Mouse (Mus musculus): ENCODE data around the gene Il17rb. TPM values are rescaled to one million over a fixed set of nuclear protein-coding genes. Genes with fewer than 3 reads are reported as not detected.

Gene Il17rb
- polyA plus RNA-seq, 1 experiment = not detected

DNA sequence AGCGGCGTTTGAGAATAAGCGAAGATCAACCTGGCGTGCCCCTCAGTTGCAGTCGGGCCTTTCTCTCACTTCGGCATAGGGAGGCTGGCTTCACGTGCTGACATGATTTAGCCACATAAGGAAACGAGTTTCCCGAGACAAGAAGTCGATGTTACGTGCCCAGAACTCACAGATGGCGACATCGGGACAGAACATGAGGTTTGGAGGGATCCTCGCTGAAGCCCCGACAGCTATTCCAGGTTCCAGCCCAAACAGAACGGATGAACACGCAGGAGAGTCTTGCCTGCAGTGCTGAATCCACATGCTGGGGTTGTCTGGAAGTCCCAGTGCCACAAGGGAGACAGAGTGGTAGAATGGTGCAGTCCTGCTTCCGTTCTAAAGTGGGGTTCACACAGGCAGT lies 29.7 kb upstream of the Il17rb start:
- no peaks in the 10 kb centered on the region for H3K36me3 ChIP-seq (ENCODE audit: control insufficient read depth, insufficient read depth, low read length, poor library complexity, severe bottlenecking)
- TF ChIP-seq EP300 (IDR thresholded peaks at IDR 0.05; ENCODE audit: insufficient read depth, low read depth, low read length) = no peak
- no peak for TF ChIP-seq CTCF (IDR thresholded peaks at IDR 0.05; ENCODE audit: low read depth, low read length)
- TF ChIP-seq POLR2A (IDR thresholded peaks at IDR 0.05; ENCODE audit: insufficient read depth, low read length) = no peak
- H3K4me1 ChIP-seq (ENCODE audit: control insufficient read depth, insufficient read depth, low read length) = no peaks in the 10 kb centered on the region
- H3K27ac ChIP-seq (ENCODE audit: insufficient read depth, low read length) = no peak overlapping the region
- no peaks in the 10 kb centered on the region for H3K9me3 ChIP-seq (replicated peaks; ENCODE audit: control insufficient read depth, insufficient read depth, low read length, poor library complexity, severe bottlenecking)
- H3K4me3 ChIP-seq (ENCODE audit: low read depth, low read length) = no peak overlapping the region
- H3K9ac ChIP-seq (ENCODE audit: low read depth, poor library complexity, severe bottlenecking) = no peak overlapping the region
- no peaks in the 10 kb centered on the region for H3K27me3 ChIP-seq (ENCODE audit: control insufficient read depth, insufficient read depth, low read length, poor library complexity, severe bottlenecking)

DNA sequence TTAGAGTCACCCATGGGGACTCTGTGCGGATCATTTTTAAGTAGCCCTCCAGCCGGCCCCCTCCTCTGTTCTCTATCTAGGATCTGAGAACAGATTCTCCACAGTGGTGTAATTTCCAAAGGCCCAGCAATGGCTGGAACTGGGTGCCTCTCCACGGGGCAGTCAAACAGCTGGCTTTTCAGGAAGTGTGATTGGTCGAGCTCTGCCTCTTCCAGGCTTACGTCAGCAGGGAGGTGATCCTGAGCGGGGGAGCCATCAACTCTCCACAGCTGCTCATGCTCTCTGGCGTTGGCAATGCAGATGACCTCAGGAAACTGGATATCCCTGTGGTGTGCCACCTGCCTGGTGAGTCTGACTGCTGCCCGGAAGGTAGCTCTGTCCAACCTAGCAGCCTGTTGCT lies 24.7 kb upstream of the Il17rb start:
- Histone ChIP-seq H3K27ac (ENCODE audit: insufficient read depth, low read length) (no peak overlapping the region), H3K36me3 (ENCODE audit: control insufficient read depth, insufficient read depth, low read length, poor library complexity, severe bottlenecking) (no peaks in the 10 kb centered on the region), H3K27me3 (ENCODE audit: control insufficient read depth, insufficient read depth, low read length, poor library complexity, severe bottlenecking) (no peaks in the 10 kb centered on the region), H3K4me3 (ENCODE audit: low read depth, low read length) (no peak overlapping the region), H3K9ac (ENCODE audit: low read depth, poor library complexity, severe bottlenecking) (no peak overlapping the region), H3K9me3 (replicated peaks; ENCODE audit: control insufficient read depth, insufficient read depth, low read length, poor library complexity, severe bottlenecking) (no peaks in the 10 kb centered on the region), H3K4me1 (ENCODE audit: control insufficient read depth, insufficient read depth, low read length) (no peaks in the 10 kb centered on the region)
- TF ChIP-seq POLR2A (IDR thresholded peaks at IDR 0.05; ENCODE audit: insufficient read depth, low read length) (no peak), EP300 (IDR thresholded peaks at IDR 0.05; ENCODE audit: insufficient read depth, low read depth, low read length) (no peak), CTCF (IDR thresholded peaks at IDR 0.05; ENCODE audit: low read depth, low read length) (no peak)

DNA sequence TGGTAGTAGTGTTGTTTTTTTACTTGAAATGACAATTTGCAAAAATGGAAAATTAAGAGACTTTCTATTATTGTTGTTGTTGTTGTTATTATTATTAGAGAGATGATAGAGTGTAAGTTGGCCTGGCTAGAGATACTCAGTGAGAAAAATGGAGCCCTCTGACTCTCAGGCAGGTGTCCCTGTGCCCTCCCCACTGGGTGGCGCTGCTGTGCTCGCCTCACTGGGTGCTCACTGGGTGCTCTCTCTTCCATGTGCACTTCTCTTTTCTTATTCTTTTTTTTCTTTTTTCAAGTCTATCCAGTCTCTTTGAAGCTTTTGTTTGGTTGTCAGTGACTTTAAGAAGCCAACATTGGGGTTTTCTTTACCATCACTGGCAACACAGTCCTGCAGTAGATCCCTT lies 18.7 kb upstream of the Il17rb start:
- Histone ChIP-seq H3K27ac (ENCODE audit: insufficient read depth, low read length) (no peak overlapping the region), H3K4me1 (ENCODE audit: control insufficient read depth, insufficient read depth, low read length) (no peaks in the 10 kb centered on the region), H3K9ac (ENCODE audit: low read depth, poor library complexity, severe bottlenecking) (no peak overlapping the region), H3K36me3 (ENCODE audit: control insufficient read depth, insufficient read depth, low read length, poor library complexity, severe bottlenecking) (no peaks in the 10 kb centered on the region), H3K4me3 (ENCODE audit: low read depth, low read length) (no peak overlapping the region), H3K27me3 (ENCODE audit: control insufficient read depth, insufficient read depth, low read length, poor library complexity, severe bottlenecking) (no peaks in the 10 kb centered on the region), H3K9me3 (replicated peaks; ENCODE audit: control insufficient read depth, insufficient read depth, low read length, poor library complexity, severe bottlenecking) (no peaks in the 10 kb centered on the region)
- TF ChIP-seq CTCF (IDR thresholded peaks at IDR 0.05; ENCODE audit: low read depth, low read length) = peak; percentile 76
- no peak for TF ChIP-seq POLR2A (IDR thresholded peaks at IDR 0.05; ENCODE audit: insufficient read depth, low read length)

DNA sequence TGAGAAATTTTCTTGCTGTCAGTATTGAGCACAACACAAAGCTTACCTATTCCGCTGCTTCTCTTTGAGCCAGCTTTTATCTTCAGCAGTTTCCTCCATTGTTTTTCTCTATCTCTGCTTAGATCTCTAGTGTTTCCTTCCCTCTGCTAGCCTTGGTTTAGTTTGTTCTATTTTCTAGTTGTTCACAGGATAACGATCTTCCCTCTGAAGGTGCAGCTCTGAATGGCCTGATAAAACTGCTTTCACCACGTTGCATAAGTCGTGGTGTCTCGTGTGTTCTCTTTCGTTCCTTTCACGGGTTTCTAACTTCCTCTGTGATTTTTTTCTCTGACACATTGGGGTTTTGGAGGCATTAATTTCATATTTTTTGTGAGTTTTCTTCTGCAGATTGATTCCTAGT lies 15.7 kb upstream of the Il17rb start:
- TF ChIP-seq POLR2A (IDR thresholded peaks at IDR 0.05; ENCODE audit: insufficient read depth, low read length) (no peak), CTCF (IDR thresholded peaks at IDR 0.05; ENCODE audit: low read depth, low read length) (no peak), EP300 (IDR thresholded peaks at IDR 0.05; ENCODE audit: insufficient read depth, low read depth, low read length) (no peak)
- no peak overlapping the region for H3K9ac ChIP-seq (ENCODE audit: low read depth, poor library complexity, severe bottlenecking)
- H3K4me3 ChIP-seq (ENCODE audit: low read depth, low read length) = no peak overlapping the region
- H3K4me1 ChIP-seq (ENCODE audit: control insufficient read depth, insufficient read depth, low read length) = no peaks in the 10 kb centered on the region
- no peaks in the 10 kb centered on the region for H3K9me3 ChIP-seq (replicated peaks; ENCODE audit: control insufficient read depth, insufficient read depth, low read length, poor library complexity, severe bottlenecking)
- no peak overlapping the region for H3K27ac ChIP-seq (ENCODE audit: insufficient read depth, low read length)
- no peaks in the 10 kb centered on the region for H3K27me3 ChIP-seq (ENCODE audit: control insufficient read depth, insufficient read depth, low read length, poor library complexity, severe bottlenecking)
- H3K36me3 ChIP-seq (ENCODE audit: control insufficient read depth, insufficient read depth, low read length, poor library complexity, severe bottlenecking) = no peaks in the 10 kb centered on the region

DNA sequence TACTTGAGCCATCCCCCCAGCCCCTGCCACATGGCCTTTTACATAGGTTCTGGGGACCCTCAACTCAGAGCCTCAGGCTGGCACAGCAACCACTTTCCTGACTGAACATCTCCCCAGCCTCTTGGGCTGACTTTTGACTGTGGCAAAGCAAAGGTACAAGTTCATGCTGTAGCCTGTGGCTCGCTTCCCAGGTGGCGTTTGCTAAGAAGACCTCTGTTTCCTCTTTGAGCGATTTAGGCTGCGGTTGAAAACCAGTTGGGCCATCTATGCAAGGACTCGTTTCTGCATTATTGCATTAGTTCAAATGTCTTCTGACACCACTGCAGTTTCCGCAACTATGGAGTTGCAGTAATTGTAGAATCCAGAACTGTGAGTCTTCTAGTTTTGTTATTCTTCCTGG lies 13.8 kb upstream of the Il17rb start:
- no peak for TF ChIP-seq CTCF (IDR thresholded peaks at IDR 0.05; ENCODE audit: low read depth, low read length)
- TF ChIP-seq POLR2A (IDR thresholded peaks at IDR 0.05; ENCODE audit: insufficient read depth, low read length) = no peak
- no peak for TF ChIP-seq EP300 (IDR thresholded peaks at IDR 0.05; ENCODE audit: insufficient read depth, low read depth, low read length)
- Histone ChIP-seq H3K9me3 (replicated peaks; ENCODE audit: control insufficient read depth, insufficient read depth, low read length, poor library complexity, severe bottlenecking) (no peaks in the 10 kb centered on the region), H3K27me3 (ENCODE audit: control insufficient read depth, insufficient read depth, low read length, poor library complexity, severe bottlenecking) (no peaks in the 10 kb centered on the region), H3K4me3 (ENCODE audit: low read depth, low read length) (no peak overlapping the region), H3K27ac (ENCODE audit: insufficient read depth, low read length) (no peak overlapping the region), H3K9ac (ENCODE audit: low read depth, poor library complexity, severe bottlenecking) (no peak overlapping the region), H3K36me3 (ENCODE audit: control insufficient read depth, insufficient read depth, low read length, poor library complexity, severe bottlenecking) (no peaks in the 10 kb centered on the region), H3K4me1 (ENCODE audit: control insufficient read depth, insufficient read depth, low read length) (no peaks in the 10 kb centered on the region)

DNA sequence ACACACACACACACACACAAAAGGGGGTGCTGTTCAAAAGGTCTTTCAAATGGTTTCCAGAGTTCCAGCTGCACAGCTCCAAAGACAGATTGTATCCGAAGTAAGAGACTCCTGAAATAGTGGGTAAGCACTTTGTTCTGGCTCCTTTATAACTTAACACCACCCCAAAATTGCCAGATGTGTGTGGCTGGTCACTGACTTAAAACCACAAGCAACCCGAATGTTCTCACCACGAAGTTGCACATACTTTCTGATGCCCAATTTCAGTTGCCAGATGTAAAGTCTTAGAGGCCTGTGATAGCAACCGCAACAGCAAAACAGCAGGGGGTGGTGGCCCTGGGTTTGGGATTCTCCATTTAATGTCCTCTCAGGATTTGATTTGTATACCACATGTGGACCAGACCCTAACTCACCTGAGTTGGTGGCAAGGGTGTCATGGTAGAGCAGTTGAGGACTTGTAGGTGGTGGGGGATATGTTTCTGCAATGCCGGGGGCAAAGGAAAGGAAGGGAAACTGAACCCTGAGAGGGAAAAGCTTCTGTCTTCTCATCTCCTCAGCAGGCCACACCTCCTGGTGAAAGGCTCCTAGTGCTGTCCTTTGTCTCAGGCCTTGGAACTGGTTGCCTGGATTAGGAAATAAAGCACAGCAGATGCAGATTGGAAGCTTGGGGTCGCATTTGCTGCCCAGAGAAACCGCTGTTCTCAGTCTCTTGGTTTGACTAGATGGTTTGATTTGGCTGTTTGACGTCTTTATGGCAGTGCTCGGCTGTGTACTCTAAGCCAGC lies 11.3 kb upstream of the Il17rb start:
- no peak for TF ChIP-seq CTCF (IDR thresholded peaks at IDR 0.05; ENCODE audit: low read depth, low read length)
- TF ChIP-seq EP300 (IDR thresholded peaks at IDR 0.05; ENCODE audit: insufficient read depth, low read depth, low read length) = no peak
- no peak for TF ChIP-seq POLR2A (IDR thresholded peaks at IDR 0.05; ENCODE audit: insufficient read depth, low read length)
- Histone ChIP-seq H3K9me3 (replicated peaks; ENCODE audit: control insufficient read depth, insufficient read depth, low read length, poor library complexity, severe bottlenecking) (no peaks in the 10 kb centered on the region), H3K27ac (ENCODE audit: insufficient read depth, low read length) (no peak overlapping the region), H3K27me3 (ENCODE audit: control insufficient read depth, insufficient read depth, low read length, poor library complexity, severe bottlenecking) (no peaks in the 10 kb centered on the region), H3K36me3 (ENCODE audit: control insufficient read depth, insufficient read depth, low read length, poor library complexity, severe bottlenecking) (no peaks in the 10 kb centered on the region), H3K4me1 (ENCODE audit: control insufficient read depth, insufficient read depth, low read length) (no peaks in the 10 kb centered on the region), H3K4me3 (ENCODE audit: low read depth, low read length) (no peak overlapping the region), H3K9ac (ENCODE audit: low read depth, poor library complexity, severe bottlenecking) (no peak overlapping the region)
